Mouse (Mus musculus) hindbrain, postnatal 0 days (tissue): Measurements from ENCODE around the gene Glis1. TPM values are rescaled to one million over a fixed set of nuclear protein-coding genes. Genes with fewer than 3 reads are reported as not detected.
A peak's percentile ranks its signal among the peaks of the same experiment; 100 is the strongest.

Experiments used
- ATAC-seq: fragments of 200-750 bp; cut with Nextera tagmentation; 2 replicates; pipeline ENCODE4 v1.8.0; 2017; ENCODE audit warnings: mild to moderate bottlenecking, moderate TSS enrichment, moderate library complexity
- DNase-seq: peaks from one replicate; pipeline ENCODE4 v3.0.0-alpha.2; 2015; ENCODE audit warnings: low spot score
- H3K27ac ChIP-seq: fragments of 300-500 bp; sonication (generic); 2 replicates; pipeline ENCODE4 v1.5.1; 2014; ENCODE audit warnings: mild to moderate bottlenecking
- H3K27me3 ChIP-seq: fragments of 300-500 bp; sonication (generic); 2 replicates; pipeline ENCODE4 v1.6.1; 2014; ENCODE audit warnings: low read length, mixed read lengths; ENCODE audit not compliant: insufficient read depth
- H3K36me3 ChIP-seq: fragments of 300-500 bp; sonication (generic); 2 replicates; pipeline ENCODE4 v1.6.1; 2014; ENCODE audit warnings: low read length, mixed read lengths; ENCODE audit not compliant: insufficient read depth
- H3K4me1 ChIP-seq: fragments of 300-500 bp; sonication (generic); 2 replicates; pipeline ENCODE4 v1.6.1; 2014; ENCODE audit warnings: antibody characterized with exemption, low read length, mixed read lengths; ENCODE audit not compliant: insufficient read depth
- H3K4me2 ChIP-seq: fragments of 300-500 bp; sonication (generic); 2 replicates; pipeline ENCODE4 v1.6.1; 2014; ENCODE audit warnings: low read depth, mild to moderate bottlenecking, low read length, moderate library complexity, mixed read lengths
- H3K4me3 ChIP-seq: fragments of 300-500 bp; sonication (generic); 2 replicates; pipeline ENCODE4 v1.5.1; 2014; ENCODE audit warnings: low read length
- H3K9ac ChIP-seq: fragments of 300-500 bp; sonication (generic); replicated peaks from 2 replicates; pipeline ENCODE4 v1.6.1; 2014; ENCODE audit warnings: mild to moderate bottlenecking, low read length, moderate library complexity, mixed read lengths
- H3K9me3 ChIP-seq: fragments of 300-500 bp; sonication (generic); 2 replicates; pipeline ENCODE4 v1.6.1; 2016; ENCODE audit warnings: low read length, mixed read lengths
- CTCF ChIP-seq: IDR thresholded peaks from 2 replicates; pipeline ENCODE4 v1.5.1; 2016; ENCODE audit warnings: antibody characterized with exemption, control low read depth, low read depth
- WGBS: fragments of 180-500 bp; shearing (Covaris S2); extraction: QIAGEN DNeasy Blood & Tissue Kit; methylation state at CpG from one replicate; pipeline ENCODE4 v1.1.7; 2014; 5-methylcytosine and 5-hydroxymethylcytosine counted together
- polyA plus RNA-seq: library from polyadenylated mRNA; unstranded; fragments of >200 nt; fragmentation: Nextera tagmentation; extraction: Ambion mirVana; gene quantifications from 2 replicates; pipeline ENCODE4 v1.2.1, GENCODE M21; 2015
- total RNA-seq: library from RNA; depleted of rRNA; stranded (reverse); fragments of >200 nt; gene quantifications from 2 replicates; pipeline ENCODE4 v1.2.3, GENCODE M21; 2014

Gene Glis1
- total and polyA plus RNA-seq, 2 experiments from 2014 or later = 4.1 to 11.9 TPM

GRCm38 (mm10) chr4:107611888-107612650, 177.7 kb downstream of the Glis1 start:
- TF ChIP-seq CTCF = no peak
- H3K9me3 ChIP-seq = no peaks in the 10 kb centered on the region
- H3K4me3 ChIP-seq = no peak overlapping the region
- no peaks in the 10 kb centered on the region for H3K4me1 ChIP-seq
- DNase-seq (no peak), ATAC-seq (no peak)
- 74% methylated on average over 9 of the region's 9 CpGs for WGBS
- H3K9ac ChIP-seq = no peak overlapping the region
- H3K36me3 ChIP-seq = no peaks in the 10 kb centered on the region
- H3K4me2 ChIP-seq = no peak overlapping the region
- H3K27me3 ChIP-seq = no peaks in the 10 kb centered on the region
- H3K27ac ChIP-seq = no peak overlapping the region

- H3K9ac ChIP-seq = no peak overlapping the region
- no peak for DNase-seq
- H3K27me3 ChIP-seq = no peaks in the 10 kb centered on the region
- H3K4me2 ChIP-seq = no peak overlapping the region
- 57% methylated on average over 6 of the region's 6 CpGs for WGBS
- H3K9me3 ChIP-seq = no peaks in the 10 kb centered on the region
- H3K4me1 ChIP-seq = peaks cover 4% of the 10 kb centered on the region; the same call in 1 of the 2 replicates
- no peak overlapping the region for H3K4me3 ChIP-seq
- no peak for TF ChIP-seq CTCF
- ATAC-seq = no peak
- no peaks in the 10 kb centered on the region for H3K36me3 ChIP-seq
- no peak overlapping the region for H3K27ac ChIP-seq
Observed at GRCm38 (mm10) chr4:107617596-107618230, 183.3 kb downstream of the Glis1 start.

GRCm38 (mm10) chr4:107619487-107619886, 185.1 kb downstream of the Glis1 start:
- 85% methylated on average over 7 of the region's 7 CpGs for WGBS

GRCm38 (mm10) chr4:107621366-107621765, 187.0 kb downstream of the Glis1 start:
- Histone ChIP-seq H3K27me3 (no peaks in the 10 kb centered on the region), H3K4me1 (peaks cover 11% of the 10 kb centered on the region; the same call in 1 of the 2 replicates), H3K9ac (no peak overlapping the region), H3K4me3 (no peak overlapping the region), H3K4me2 (no peak overlapping the region), H3K9me3 (no peaks in the 10 kb centered on the region), H3K27ac (no peak overlapping the region), H3K36me3 (no peaks in the 10 kb centered on the region)
- DNase-seq (peak; percentile 46), ATAC-seq (no peak)
- 42% methylated on average over 5 of the region's 5 CpGs for WGBS
- no peak for TF ChIP-seq CTCF

More at GRCm38 (mm10) chr4:107619487-107619886, 185.1 kb downstream of the Glis1 start:
- Histone ChIP-seq H3K27ac (no peak overlapping the region), H3K27me3 (no peaks in the 10 kb centered on the region), H3K4me1 (peaks cover 7% of the 10 kb centered on the region; the same call in 1 of the 2 replicates), H3K9ac (no peak overlapping the region), H3K4me2 (no peak overlapping the region), H3K4me3 (no peak overlapping the region), H3K9me3 (no peaks in the 10 kb centered on the region), H3K36me3 (no peaks in the 10 kb centered on the region)
- no peak for DNase-seq
- no peak for TF ChIP-seq CTCF
- no peak for ATAC-seq

- Histone ChIP-seq H3K9ac (no peak overlapping the region), H3K27ac (no peak overlapping the region), H3K36me3 (no peaks in the 10 kb centered on the region), H3K27me3 (no peaks in the 10 kb centered on the region), H3K4me2 (no peak overlapping the region), H3K4me3 (no peak overlapping the region), H3K9me3 (no peaks in the 10 kb centered on the region), H3K4me1 (peaks cover 11% of the 10 kb centered on the region; the same call in 1 of the 2 replicates)
- 53% methylated on average over 6 of the region's 6 CpGs for WGBS
- DNase-seq (peak; percentile 37), ATAC-seq (no peak)
- TF ChIP-seq CTCF = no peak
Observed at GRCm38 (mm10) chr4:107622296-107622695, 187.9 kb downstream of the Glis1 start.

GRCm38 (mm10) chr4:107623916-107624315, 189.5 kb downstream of the Glis1 start:
- H3K9me3 ChIP-seq = no peaks in the 10 kb centered on the region
- TF ChIP-seq CTCF = no peak
- no peaks in the 10 kb centered on the region for H3K27me3 ChIP-seq
- H3K36me3 ChIP-seq = no peaks in the 10 kb centered on the region
- no peak overlapping the region for H3K4me3 ChIP-seq
- 29% methylated on average over 6 of the region's 6 CpGs for WGBS
- ATAC-seq (no peak), DNase-seq (no peak)
- H3K4me1 ChIP-seq = peaks cover 11% of the 10 kb centered on the region; the same call in 1 of the 2 replicates
- H3K4me2 ChIP-seq = no peak overlapping the region
- H3K27ac ChIP-seq = no peak overlapping the region
- no peak overlapping the region for H3K9ac ChIP-seq

GRCm38 (mm10) chr4:107624951-107625350, 190.6 kb downstream of the Glis1 start:
- H3K9me3 ChIP-seq = no peaks in the 10 kb centered on the region
- H3K9ac ChIP-seq = no peak overlapping the region
- H3K4me3 ChIP-seq = no peak overlapping the region
- DNase-seq = no peak
- H3K27ac ChIP-seq = no peak overlapping the region
- H3K27me3 ChIP-seq = no peaks in the 10 kb centered on the region
- H3K4me1 ChIP-seq = peaks cover 11% of the 10 kb centered on the region; the same call in 1 of the 2 replicates
- TF ChIP-seq CTCF = no peak
- 57% methylated on average over 5 of the region's 5 CpGs for WGBS
- no peaks in the 10 kb centered on the region for H3K36me3 ChIP-seq
- H3K4me2 ChIP-seq = no peak overlapping the region
- ATAC-seq = no peak
